Mouse (Mus musculus) CH12.LX (cell line): ENCODE data around the gene Vsnl1. TPM values are rescaled to one million over a fixed set of nuclear protein-coding genes. Genes with fewer than 3 reads are reported as not detected.

Experiments
- DNase-seq: peaks from one replicate; pipeline ENCODE4 v3.0.0-alpha.2; 2013; ENCODE audit errors: extremely low read depth
- H3K27ac ChIP-seq: 2 replicates; pipeline ENCODE4 v1.5.1; 2012; ENCODE audit warnings: low read depth, mild to moderate bottlenecking, control low read depth, moderate library complexity; ENCODE audit not compliant: insufficient read depth
- H3K27me3 ChIP-seq: replicated peaks from 2 replicates; pipeline ENCODE3; 2012; ENCODE audit warnings: inconsistent platforms
- H3K36me3 ChIP-seq, 2 experiments: replicated peaks in 1 of 2; 2 replicates each; pipeline versions ENCODE3 to v1.6.1; 2012; ENCODE audit warnings: inconsistent platforms in 1 of 2, low read length in 1 of 2, mild to moderate bottlenecking in 1 of 2, mixed read lengths in 1 of 2, moderate library complexity in 1 of 2; ENCODE audit not compliant: control insufficient read depth in 1 of 2, insufficient read depth in 1 of 2
- H3K4me1 ChIP-seq, 2 experiments: 2 replicates each; pipeline ENCODE4 v1.6.1; 2012; ENCODE audit warnings: inconsistent platforms in 1 of 2, moderate library complexity in 1 of 2; ENCODE audit not compliant: insufficient read depth in 2 of 2, control insufficient read depth in 1 of 2
- H3K4me2 ChIP-seq: 2 replicates; pipeline ENCODE4 v1.6.1; 2012; ENCODE audit warnings: low read depth, mild to moderate bottlenecking, control low read depth; ENCODE audit not compliant: poor library complexity, insufficient read depth, severe bottlenecking
- H3K4me3 ChIP-seq, 3 experiments: fragments of 150-350 bp in 1 of 3; sonication (generic) in 1 of 3; replicated peaks in 1 of 3; 2 replicates each; pipeline versions ENCODE3 to v1.5.1; 2011 to 2012; ENCODE audit warnings: low read depth in 2 of 3, low read length in 2 of 3, mild to moderate bottlenecking in 2 of 3, moderate library complexity in 2 of 3, control low read depth in 1 of 3, improper control_type of control experiment in 1 of 3, inconsistent platforms in 1 of 3, mixed read lengths in 1 of 3; ENCODE audit not compliant: poor library complexity in 1 of 3
- H3K79me2 ChIP-seq: replicated peaks from 2 replicates; pipeline ENCODE4 v1.6.1; 2012; ENCODE audit warnings: mild to moderate bottlenecking, moderate library complexity; ENCODE audit not compliant: control insufficient read depth, poor library complexity, insufficient read depth, severe bottlenecking; ENCODE audit errors: extremely low read depth
- H3K9ac ChIP-seq: 2 replicates; pipeline ENCODE4 v1.6.1; 2012; ENCODE audit warnings: low read depth, mild to moderate bottlenecking, control low read depth, moderate library complexity; ENCODE audit not compliant: insufficient read depth
- H3K9me3 ChIP-seq: replicated peaks from 2 replicates; pipeline ENCODE3; 2012; ENCODE audit warnings: low read length, inconsistent platforms, mixed read lengths
- BHLHE40 ChIP-seq: IDR thresholded peaks from 2 replicates; pipeline ENCODE4 v1.6.1; 2011; ENCODE audit warnings: mild to moderate bottlenecking, low read depth, low read length, improper control_type of control experiment
- CHD1 ChIP-seq: IDR thresholded peaks from 2 replicates; pipeline ENCODE4 v1.6.1; 2012; ENCODE audit warnings: low read depth, low read length, improper control_type of control experiment, inconsistent platforms
- CHD2 ChIP-seq: IDR thresholded peaks from 2 replicates; pipeline ENCODE4 v1.6.1; 2011; ENCODE audit warnings: low read length, improper control_type of control experiment
- CTCF ChIP-seq, 2 experiments: IDR thresholded peaks in 1 of 2; conservative IDR thresholded peaks in 1 of 2; 2 replicates each; pipeline ENCODE4 v1.5.1; 2011 to 2012; ENCODE audit warnings: low read depth in 2 of 2, low read length in 2 of 2, improper control_type of control experiment in 1 of 2, inconsistent platforms in 1 of 2, mild to moderate bottlenecking in 1 of 2, moderate library complexity in 1 of 2
- E2F4 ChIP-seq: IDR thresholded peaks from 2 replicates; pipeline ENCODE4 v1.6.1; 2011; ENCODE audit warnings: low read depth, low read length, improper control_type of control experiment; ENCODE audit not compliant: insufficient replicate concordance
- ELF1 ChIP-seq: IDR thresholded peaks from 2 replicates; pipeline ENCODE4 v1.6.1; 2014; ENCODE audit warnings: low read depth, mild to moderate bottlenecking, inconsistent platforms, low read length, improper control_type of control experiment
- EP300 ChIP-seq: IDR thresholded peaks from 2 replicates; pipeline ENCODE4 v1.6.1; 2011; ENCODE audit warnings: low read length, improper control_type of control experiment
- ETS1 ChIP-seq: conservative IDR thresholded peaks from 2 replicates; pipeline ENCODE4 v1.6.1; 2012; ENCODE audit warnings: low read depth, mild to moderate bottlenecking, inconsistent platforms, low read length, improper control_type of control experiment, moderate library complexity
- IRF4 ChIP-seq: IDR thresholded peaks from 2 replicates; pipeline ENCODE4 v1.6.1; 2014; ENCODE audit warnings: low read depth, mild to moderate bottlenecking, inconsistent platforms, low read length, improper control_type of control experiment
- KAT2A ChIP-seq: IDR thresholded peaks from 2 replicates; pipeline ENCODE4 v1.6.1; 2012; ENCODE audit warnings: low read length, improper control_type of control experiment, inconsistent platforms; ENCODE audit not compliant: insufficient replicate concordance
- MAFK ChIP-seq: IDR thresholded peaks from 2 replicates; pipeline ENCODE4 v1.6.1; 2011; ENCODE audit warnings: low read length, improper control_type of control experiment; ENCODE audit not compliant: insufficient replicate concordance
- MAX ChIP-seq: IDR thresholded peaks from 2 replicates; pipeline ENCODE4 v1.6.1; 2011; ENCODE audit warnings: low read length, improper control_type of control experiment
- MEF2A ChIP-seq: IDR thresholded peaks from 2 replicates; pipeline ENCODE4 v1.6.1; 2014; ENCODE audit warnings: low read depth, mild to moderate bottlenecking, inconsistent platforms, low read length, improper control_type of control experiment, borderline replicate concordance
- MXI1 ChIP-seq: IDR thresholded peaks from 2 replicates; pipeline ENCODE4 v1.6.1; 2011; ENCODE audit warnings: mild to moderate bottlenecking, low read depth, low read length, improper control_type of control experiment
- MYC ChIP-seq: IDR thresholded peaks from 2 replicates; pipeline ENCODE4 v1.6.1; 2011; ENCODE audit warnings: low read depth, mild to moderate bottlenecking, improper control_type of control experiment, low read length
- NELFE ChIP-seq: IDR thresholded peaks from 2 replicates; pipeline ENCODE4 v1.6.1; 2011; ENCODE audit warnings: low read depth, low read length, improper control_type of control experiment
- NRF1 ChIP-seq: IDR thresholded peaks from 2 replicates; pipeline ENCODE4 v1.6.1; 2014; ENCODE audit warnings: low read depth, mild to moderate bottlenecking, inconsistent platforms, low read length, improper control_type of control experiment, moderate library complexity
- POLR2AphosphoS2 ChIP-seq: IDR thresholded peaks from 2 replicates; pipeline ENCODE4 v1.6.1; 2011; ENCODE audit warnings: low read depth, low read length, improper control_type of control experiment
- RAD21 ChIP-seq: IDR thresholded peaks from 2 replicates; pipeline ENCODE4 v1.6.1; 2011; ENCODE audit warnings: low read depth, mild to moderate bottlenecking, low read length, improper control_type of control experiment, moderate library complexity
- RCOR1 ChIP-seq: conservative IDR thresholded peaks from 2 replicates; pipeline ENCODE4 v1.6.1; 2012; ENCODE audit warnings: low read depth, mild to moderate bottlenecking, inconsistent platforms, low read length, improper control_type of control experiment
- SMC3 ChIP-seq: IDR thresholded peaks from 2 replicates; pipeline ENCODE4 v1.6.1; 2011; ENCODE audit warnings: low read depth, low read length, improper control_type of control experiment
- TBP ChIP-seq: conservative IDR thresholded peaks from 2 replicates; pipeline ENCODE4 v1.6.1; 2011; ENCODE audit warnings: low read depth, low read length, improper control_type of control experiment
- UBTF ChIP-seq: IDR thresholded peaks from 2 replicates; pipeline ENCODE4 v1.6.1; 2012; ENCODE audit warnings: low read depth, mild to moderate bottlenecking, inconsistent platforms, low read length, improper control_type of control experiment, moderate library complexity
- USF2 ChIP-seq: conservative IDR thresholded peaks from 2 replicates; pipeline ENCODE4 v1.6.1; 2011; ENCODE audit warnings: low read depth, low read length, improper control_type of control experiment
- ZC3H11A ChIP-seq: IDR thresholded peaks from 2 replicates; pipeline ENCODE4 v1.6.1; 2012; ENCODE audit warnings: low read depth, mild to moderate bottlenecking, inconsistent platforms, low read length, improper control_type of control experiment
- ZKSCAN1 ChIP-seq: IDR thresholded peaks from 2 replicates; pipeline ENCODE4 v1.6.1; 2012; ENCODE audit warnings: low read depth, inconsistent platforms, low read length, improper control_type of control experiment, borderline replicate concordance
- ZMIZ1 ChIP-seq: IDR thresholded peaks from 2 replicates; pipeline ENCODE4 v1.6.1; 2012; ENCODE audit warnings: low read depth, mild to moderate bottlenecking, inconsistent platforms, low read length, improper control_type of control experiment
- ZNF384 ChIP-seq: IDR thresholded peaks from 2 replicates; pipeline ENCODE4 v1.6.1; 2012; ENCODE audit warnings: low read depth, low read length, improper control_type of control experiment, inconsistent platforms
- dilution Hi-C: fragments of 300-500 bp; cut with MboI; formaldehyde crosslinking; loops from 2 replicates; pipeline ENCODE4 v1.14.3; 2020; ENCODE audit warnings: low sequenced_read_pairs; ENCODE audit not compliant: extremely low pct_unique_long_range_greater_than_20kb, extremely low pct_ligation_motif_present
- in situ Hi-C: fragments of 300-500 bp; cut with MboI; formaldehyde crosslinking; loops from 3 replicates; pipeline ENCODE4 v1.14.3; 2019; ENCODE audit warnings: low sequenced_read_pairs, low pct_ligation_motif_present, low pct_unique_long_range_greater_than_20kb, mixed read lengths
- polyA plus RNA-seq: library from polyadenylated mRNA; unstranded; fragments of >175 nt; gene quantifications from 2 replicates; pipeline ENCODE4 v1.2.1, GENCODE M21; 2012; ENCODE audit warnings: low read depth; ENCODE audit not compliant: insufficient read length
- total RNA-seq, 2 experiments: library from RNA; depleted of rRNA; stranded (reverse); fragments of 300-350 nt in 1 of 2; fragments of >200 nt in 1 of 2; gene quantifications; 2 replicates each; pipeline ENCODE4 v1.2.3; 2012 to 2014

Vsnl1 gene
- total and polyA plus RNA-seq, 3 experiments: not detected

- no peak overlapping the region for H3K9ac ChIP-seq
- H3K79me2 ChIP-seq: no peaks in the 10 kb centered on the region
- TF ChIP-seq ZKSCAN1 (no peak), E2F4 (no peak)
- in situ Hi-C loops: loop anchor here (25.0 kb wide), 1 partner anchor 761 kb away; no protein-coding TSS in a partner anchor
- no peak overlapping the region for H3K27ac ChIP-seq
- no peaks in the 10 kb centered on the region for H3K9me3 ChIP-seq
- H3K4me1 ChIP-seq: peaks cover 6 to 21% of the 10 kb centered on the region in 2 experiments
- no peaks in the 10 kb centered on the region for H3K27me3 ChIP-seq
- H3K4me3 ChIP-seq: no peak overlapping the region
- DNase-seq: no peak
- H3K4me2 ChIP-seq: no peak overlapping the region
- dilution Hi-C loops: no loop called here
- H3K36me3 ChIP-seq: no peaks in the 10 kb centered on the region
Observed at GRCm38 (mm10) chr12:11348423-11348822, 88.0 kb downstream of the Vsnl1 start.

- Histone ChIP-seq H3K79me2 (no peaks in the 10 kb centered on the region), H3K9ac (no peak overlapping the region), H3K36me3 (no peaks in the 10 kb centered on the region)
- in situ Hi-C loops (loop anchor here (25.0 kb wide), 1 partner anchor 759 kb away; no protein-coding TSS in a partner anchor), dilution Hi-C loops (no loop called here)
- TF ChIP-seq ZC3H11A (no peak), TBP (no peak), MAX (no peak), NRF1 (no peak), RAD21 (no peak), CTCF (conservative IDR thresholded peaks at IDR 0.05 in 1 of 2, IDR thresholded peaks at IDR 0.05 in 1 of 2; ENCODE audit: low read depth in 2 of 2, low read length in 2 of 2) (no peak), MYC (no peak), ETS1 (no peak), UBTF (no peak), MXI1 (no peak), CHD1 (no peak), POLR2AphosphoS2 (no peak), MEF2A (no peak), ZNF384 (peak; percentile 67), IRF4 (no peak), SMC3 (no peak), ELF1 (no peak), RCOR1 (no peak), ZKSCAN1 (no peak), EP300 (0 out of 2 replicates have a peak, but pooled peaks have one; percentile 31), NELFE (no peak), BHLHE40 (0 out of 2 replicates have a peak, but pooled peaks have one; percentile 15), ZMIZ1 (no peak), KAT2A (0 out of 2 replicates have a peak, but pooled peaks have one; percentile 13), USF2 (no peak), MAFK (no peak), CHD2 (no peak), E2F4 (no peak)
- TF ChIP-seq, all 38 proteins: peak for 4
- H3K9me3 ChIP-seq: no peaks in the 10 kb centered on the region
- peaks cover 6 to 21% of the 10 kb centered on the region in 2 experiments for H3K4me1 ChIP-seq
- no peak overlapping the region for H3K4me3 ChIP-seq
- peak overlapping the region; percentile 63; the same call in 1 of the 2 replicates for H3K4me2 ChIP-seq
- no peak overlapping the region for H3K27ac ChIP-seq
- DNase-seq: peak; percentile 33
- H3K27me3 ChIP-seq: no peaks in the 10 kb centered on the region
Observed at GRCm38 (mm10) chr12:11345963-11346362, 90.5 kb downstream of the Vsnl1 start.
